Mouse (Mus musculus) testis, postnatal 10 days (tissue): ENCODE measurements around the gene Rab11fip4.

Experiments
- DNase-seq: peaks from one replicate; pipeline ENCODE4 v3.0.0; 2021; ENCODE audit warnings: low spot score

Rab11fip4 gene

DNA sequence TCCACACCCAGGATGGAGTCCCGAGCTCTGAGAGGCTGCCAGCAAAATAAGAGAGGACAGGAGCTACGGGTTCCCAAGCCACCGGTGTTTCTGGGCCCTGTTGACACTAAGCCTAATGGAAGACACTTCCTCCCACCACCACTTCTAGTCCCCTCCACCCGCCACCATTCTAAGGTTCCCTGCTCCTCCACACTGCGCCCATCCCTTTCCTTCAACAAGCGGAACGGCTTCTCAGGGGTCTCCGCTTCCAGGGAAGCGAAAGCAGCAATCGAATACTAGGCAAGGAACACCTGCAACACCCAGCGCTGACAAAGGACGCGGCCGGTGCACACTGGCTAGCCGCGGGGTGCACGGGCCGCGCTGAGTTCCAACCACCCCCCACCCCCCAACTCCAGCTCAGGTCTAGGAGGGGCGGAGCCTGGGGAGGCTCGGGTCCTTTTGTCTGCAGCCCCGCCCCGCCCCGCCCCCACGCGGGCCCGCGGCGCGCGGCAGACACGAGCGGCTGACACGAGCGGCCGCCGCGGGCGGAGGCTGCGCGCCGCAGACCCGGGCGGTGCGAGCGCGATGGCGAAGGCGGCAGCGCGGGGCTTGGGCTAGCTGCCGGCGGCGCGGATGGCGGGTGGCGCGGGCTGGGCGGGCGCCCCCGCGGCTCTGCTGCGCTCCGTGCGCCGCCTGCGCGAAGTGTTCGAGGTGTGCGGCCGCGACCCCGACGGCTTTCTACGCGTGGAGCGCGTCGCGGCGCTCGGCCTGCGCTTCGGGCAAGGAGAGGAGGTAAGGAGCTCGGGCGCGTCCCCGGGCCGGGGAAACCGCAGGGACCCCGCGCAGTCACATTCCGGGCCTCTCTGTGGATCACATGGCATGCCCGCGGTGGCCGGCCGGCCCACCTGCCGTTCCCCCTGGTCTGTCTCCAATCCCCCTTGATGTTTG, at the start of gene Rab11fip4:
Rab11fip4 (plus strand) TSS at position 549 of the 927 bp plus-strand sequence.
- no peak for DNase-seq

DNA sequence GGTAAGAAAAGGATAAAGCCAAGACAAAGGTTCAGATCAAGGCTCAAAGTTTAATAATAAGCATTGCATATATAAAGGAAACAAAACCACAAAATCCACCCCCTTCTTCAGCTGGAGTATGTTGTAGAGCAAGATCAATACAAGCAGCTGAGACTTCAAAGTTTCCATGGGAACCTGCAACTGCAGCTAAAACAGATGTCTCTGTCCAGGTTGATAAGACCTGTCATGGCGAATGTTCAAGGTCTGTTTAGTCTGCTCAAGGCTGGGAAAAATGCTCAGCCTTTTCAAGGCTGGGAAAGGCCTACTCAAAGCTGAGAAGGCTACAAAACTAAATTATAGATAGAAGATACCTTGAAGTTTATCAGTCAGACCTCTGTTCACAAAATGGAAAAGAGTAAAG, 38.4 kb upstream of the Rab11fip4 start:
- DNase-seq: no peak

DNA sequence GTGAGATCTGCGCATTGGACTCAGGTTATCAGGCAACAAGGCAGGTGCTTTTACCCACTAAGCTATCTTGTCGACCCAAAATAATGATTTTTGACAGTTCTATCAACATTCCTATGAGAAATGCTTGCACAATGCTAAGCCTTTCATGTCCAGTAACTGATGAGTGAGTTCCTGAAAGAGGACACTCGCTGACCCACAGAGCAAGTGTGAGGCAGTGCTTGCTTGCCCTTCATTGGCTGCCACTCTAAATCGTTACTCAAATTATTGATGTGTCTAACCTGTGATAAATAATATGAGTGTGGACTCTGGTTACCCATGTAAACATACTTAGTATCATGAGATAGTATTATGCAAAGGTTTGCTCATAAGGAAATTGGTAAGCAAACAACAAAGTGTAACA, 30.5 kb upstream of the Rab11fip4 start:
- no peak for DNase-seq

DNA sequence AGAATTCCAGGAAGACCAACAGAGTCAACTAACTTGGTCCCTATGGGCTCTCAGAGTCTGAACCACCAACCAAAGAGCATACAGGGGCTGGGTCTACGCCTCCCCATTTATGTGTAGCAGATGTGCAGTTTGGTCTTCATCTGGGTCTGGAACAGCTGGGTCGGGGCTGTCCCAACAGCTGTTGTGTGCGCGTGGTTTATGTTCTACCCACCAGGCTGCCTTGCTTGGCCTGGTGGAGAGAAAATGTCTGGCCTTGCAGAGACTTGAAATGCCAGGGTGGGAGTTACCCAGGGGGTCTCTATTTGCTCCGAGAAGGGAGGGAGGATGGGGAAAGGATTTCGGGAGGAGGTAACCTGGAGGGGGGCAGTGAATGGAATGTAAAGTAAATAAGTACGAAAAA, 27.5 kb upstream of the Rab11fip4 start:
- no peak for DNase-seq

DNA sequence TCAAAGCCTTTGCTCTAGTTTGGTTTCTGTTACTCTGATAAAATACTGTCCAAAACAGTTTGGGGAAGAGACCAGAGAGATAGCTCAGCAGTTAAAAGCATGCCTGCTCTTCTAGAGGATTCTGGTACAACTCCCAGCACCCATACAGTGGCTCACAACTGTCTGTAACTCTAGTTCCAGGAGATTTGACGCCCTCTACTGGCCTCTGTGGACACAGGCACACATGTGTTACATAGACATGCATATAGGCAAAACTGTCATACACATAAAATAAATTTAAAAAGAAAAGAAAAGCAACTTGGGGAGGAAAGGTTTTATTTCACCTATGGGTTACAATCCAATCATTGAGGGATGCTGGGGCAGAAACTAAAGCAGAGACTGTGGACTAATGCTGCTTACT, 24.1 kb upstream of the Rab11fip4 start:
- DNase-seq: no peak

DNA sequence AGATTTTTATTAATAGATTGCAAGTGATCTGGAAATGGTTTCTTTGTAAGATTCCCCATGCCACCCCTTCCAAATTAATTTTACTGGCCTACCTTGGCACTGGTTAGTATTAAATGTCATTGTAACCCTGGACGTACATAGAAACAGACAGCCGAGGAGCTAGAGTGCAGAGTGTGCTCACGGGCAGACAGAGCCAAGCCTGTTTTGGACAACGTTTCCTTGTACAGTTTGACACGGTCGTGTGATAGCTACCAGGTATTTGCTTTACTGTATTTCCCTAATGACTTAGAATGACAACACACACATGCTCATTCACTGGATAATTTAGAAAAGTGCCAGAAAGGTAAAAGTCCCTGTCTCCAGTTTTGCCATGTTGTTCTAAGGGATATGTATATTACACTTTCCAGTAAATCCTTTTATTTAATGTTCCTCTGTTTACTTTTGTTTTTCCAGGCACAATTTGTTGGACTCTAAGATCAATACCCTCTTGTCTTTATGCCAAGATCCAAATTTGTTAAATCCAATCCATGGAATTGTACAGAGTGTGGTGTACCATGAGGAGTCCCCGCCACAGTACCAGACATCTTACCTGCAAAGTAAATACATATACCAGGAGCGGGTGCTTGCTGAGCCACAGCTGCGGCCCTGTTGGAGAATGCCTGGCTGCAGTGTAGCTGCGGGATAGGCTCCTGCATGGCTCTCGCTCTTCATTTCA, 22.7 kb upstream of the Rab11fip4 start:
- DNase-seq: no peak

DNA sequence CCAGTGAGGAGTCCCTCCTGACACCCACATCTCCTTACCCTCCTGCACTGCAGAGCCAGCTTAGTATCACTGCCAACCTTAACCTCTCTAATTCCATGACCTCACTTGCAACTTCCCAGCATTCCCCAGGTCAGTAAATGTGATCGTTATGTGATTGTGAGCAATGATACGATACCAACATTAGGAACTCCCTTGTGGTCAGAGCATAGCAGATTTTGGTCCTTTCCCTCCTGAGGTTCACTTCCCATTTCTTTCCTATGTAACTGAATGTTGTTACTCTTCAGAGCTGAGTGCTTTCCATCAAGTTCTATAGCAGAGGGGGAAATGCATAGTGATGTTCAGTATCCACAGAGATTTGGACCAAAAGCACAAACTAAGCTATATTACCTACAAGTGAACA, 20.7 kb upstream of the Rab11fip4 start:
- DNase-seq: no peak

DNA sequence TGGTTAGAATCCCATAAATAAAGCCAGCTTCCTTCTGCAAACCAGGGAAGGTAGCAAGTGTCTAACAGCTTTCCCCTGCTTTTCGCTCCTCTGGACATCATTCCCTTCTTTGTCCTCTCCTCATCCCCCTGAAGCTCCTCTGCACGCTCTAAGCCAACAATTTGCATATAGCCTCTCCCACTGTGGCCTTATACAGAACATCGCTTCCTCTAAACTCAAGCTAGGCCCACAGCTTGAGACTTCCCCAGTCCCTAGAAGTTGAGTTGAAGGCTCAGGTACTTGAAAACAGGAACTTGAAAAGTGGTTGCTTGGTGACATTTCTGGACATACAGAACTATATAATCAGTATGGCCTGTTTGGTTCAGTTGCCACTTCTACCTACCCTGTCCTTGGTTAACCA, 17.2 kb upstream of the Rab11fip4 start:
- DNase-seq: no peak

DNA sequence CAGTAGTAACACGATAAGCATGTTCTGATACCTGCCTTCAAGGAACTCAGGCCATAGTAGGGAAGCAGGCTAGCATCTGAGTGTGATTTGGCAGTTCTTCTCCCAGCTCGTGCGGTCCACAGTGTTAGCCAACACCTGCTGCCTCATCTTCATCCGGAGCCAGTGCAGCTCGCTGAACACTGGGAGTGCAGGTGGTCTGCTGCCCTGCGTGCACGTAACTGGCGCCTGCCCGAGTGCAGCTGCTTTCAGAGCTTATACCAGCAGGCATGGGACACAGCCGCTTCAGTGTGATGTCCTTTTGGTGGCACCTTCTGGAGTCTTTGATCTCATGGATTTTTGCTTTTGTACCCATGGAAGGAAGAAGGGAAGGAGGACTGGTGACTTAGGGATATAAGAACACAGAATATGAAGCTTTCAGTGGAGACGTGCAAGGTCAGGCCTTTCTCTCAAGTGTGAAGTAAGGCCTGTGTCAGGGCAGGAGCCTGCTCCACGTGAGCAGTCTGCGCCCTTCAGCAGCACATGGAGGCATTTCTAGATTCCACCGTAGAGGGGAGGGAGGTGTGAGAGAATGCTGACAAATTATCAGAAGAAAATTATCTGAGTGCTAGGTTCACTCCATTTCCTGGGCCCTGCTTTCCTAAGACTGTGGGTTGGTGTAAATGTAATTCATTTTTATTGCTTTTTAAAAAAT, 15.5 kb upstream of the Rab11fip4 start:
- no peak for DNase-seq

DNA sequence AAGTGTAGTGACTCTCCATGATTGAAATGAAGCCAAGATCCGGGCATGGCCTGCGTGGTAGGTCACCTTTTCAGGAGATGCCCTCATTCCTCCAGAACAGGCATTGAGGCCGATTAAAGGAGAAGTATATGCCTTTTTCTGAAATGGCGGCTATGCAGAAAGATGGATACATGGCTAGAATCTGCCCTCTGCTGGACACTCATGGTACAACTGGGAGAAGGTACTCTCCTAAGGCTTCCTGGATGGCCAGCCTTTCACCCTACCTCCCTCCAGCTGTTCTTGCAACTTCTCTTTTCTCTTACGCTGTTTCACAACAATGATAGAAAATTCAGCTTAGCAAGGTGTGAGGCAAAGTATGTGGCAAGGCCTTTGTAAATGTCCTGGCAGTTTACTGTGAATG, 13.3 kb upstream of the Rab11fip4 start:
- peak; percentile 84 for DNase-seq

DNA sequence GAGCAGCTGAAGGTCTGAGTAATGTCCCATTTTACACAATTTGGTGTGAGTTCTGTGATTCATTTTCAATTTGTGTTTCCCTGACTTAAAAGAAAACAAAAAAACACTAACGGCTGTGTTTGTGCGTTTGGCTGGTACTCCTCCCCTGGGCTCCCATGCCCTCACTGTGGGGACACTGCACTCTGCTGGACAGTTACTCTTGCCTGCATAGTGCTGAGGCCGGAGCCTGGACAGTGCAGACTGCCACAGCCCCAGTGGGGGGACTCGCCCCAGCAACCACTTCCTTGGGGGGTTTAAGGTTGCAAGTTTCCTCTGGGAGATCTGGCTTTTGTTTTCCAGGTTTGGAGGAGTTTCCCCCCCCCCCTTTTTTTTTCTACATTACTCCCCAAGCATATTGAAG, 10.4 kb upstream of the Rab11fip4 start:
- DNase-seq: no peak

DNA sequence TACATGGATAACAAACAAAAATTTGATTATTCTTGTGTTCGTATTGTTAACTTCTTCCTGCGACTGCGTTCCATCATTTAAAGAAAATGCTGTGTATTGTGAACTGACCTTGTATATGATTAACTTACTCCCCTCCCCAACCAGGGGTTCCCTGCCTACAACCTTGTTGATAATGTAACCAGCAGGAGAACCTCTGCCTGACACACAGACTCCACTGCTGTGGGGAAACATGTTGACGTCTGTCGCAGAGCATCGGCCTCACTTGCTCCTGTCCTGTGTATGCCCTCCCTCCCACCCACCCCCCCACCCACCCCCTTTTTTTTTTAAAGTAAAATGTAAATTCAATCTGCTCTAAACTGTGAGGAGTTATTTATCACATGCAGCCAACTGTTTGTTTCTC, 9.8 kb upstream of the Rab11fip4 start:
- no peak for DNase-seq

DNA sequence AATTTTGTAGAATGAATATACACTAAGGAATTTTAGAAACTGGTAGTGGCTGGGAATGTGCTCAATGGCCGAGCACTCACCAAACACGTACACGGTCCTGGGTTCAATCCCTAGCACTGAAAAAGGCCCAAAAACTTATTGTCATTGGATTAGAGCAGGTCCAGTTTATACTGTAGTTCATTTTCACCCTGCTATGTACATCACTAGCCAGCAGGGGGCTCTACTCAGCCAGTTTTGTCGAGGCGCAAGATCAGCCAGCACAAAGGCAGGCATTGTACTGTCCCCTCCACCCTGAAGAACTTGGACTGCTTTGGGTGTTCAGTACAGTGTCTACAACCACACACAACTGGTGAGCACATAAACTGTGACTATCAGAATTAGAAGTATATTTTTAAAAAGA, 6.8 kb upstream of the Rab11fip4 start:
- DNase-seq: peak; percentile 72

DNA sequence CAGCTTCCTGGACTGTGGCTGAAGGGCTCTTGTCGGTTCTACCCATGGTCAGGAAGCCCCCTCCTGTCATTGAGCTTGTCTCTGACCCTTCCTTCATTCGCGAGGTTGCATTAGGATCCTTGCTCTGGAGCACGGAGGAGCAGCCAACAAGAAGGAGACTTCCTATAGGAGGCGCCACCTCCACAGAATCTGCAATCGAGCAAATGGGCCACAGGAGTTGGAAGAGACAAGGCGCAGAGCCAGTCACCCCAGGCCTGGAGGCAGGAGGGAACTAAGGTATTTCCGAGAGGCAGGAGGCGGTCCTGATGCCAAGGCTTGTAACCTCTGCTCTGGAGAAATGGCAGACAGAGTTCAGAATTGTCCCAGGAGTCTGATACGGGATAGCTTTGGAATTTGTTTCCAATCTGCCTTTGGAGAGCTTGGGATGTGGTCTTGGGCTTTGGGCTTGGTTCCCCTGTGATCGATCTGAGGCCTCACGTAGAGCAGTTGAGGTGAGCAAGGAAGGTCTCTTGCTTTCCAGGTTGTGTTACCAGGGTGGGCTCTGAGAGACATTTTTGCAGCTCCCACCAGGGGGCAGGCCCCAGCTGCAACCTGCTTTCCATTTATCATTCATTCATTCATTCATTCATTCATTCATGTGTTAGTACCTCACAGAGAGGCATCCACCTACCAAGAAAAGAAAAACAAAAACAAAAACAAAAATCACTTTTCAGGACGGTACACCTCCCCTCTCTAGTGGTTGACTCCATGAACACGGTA, 1.5 kb upstream of the Rab11fip4 start:
- peak; percentile 52 for DNase-seq

DNA sequence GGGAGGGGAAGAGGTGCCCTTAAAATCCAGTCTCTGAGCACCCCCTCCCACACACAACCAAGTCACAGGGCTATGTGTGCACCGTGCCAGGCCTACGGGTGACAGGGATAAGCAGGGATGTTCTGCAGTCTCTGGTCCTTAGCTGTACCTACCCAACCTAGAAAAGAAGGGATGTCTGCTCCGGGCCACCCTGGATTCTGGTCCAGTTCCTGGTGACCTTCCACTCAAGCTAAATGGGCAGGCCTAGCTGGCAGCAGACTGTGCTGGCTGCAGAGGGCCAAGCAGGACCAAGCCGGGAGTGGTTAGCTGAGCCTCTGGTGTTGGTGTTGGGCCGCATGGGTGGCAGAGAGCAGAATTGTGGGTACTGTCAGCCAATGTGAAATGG, 571 bp downstream of the Rab11fip4 start:
- no peak for DNase-seq

DNA sequence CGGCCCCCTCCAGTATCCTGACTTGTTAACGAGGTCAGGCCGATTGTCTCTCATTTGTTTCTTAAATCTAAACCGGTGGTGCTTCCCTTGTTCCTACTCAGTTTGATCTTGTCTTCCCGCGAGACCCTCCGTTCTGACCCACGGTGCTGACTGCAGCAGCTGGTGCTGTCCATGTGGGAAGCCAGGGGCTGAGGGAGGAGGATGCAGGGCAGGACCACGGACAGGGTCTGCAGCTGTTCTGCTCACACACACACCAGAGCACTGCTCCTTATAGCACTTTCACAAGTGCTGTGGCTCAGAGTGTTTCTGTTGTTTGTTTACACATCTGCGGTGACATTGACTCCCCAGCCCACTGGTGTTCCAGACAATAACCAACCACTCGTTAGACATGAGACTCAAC, 2.5 kb downstream of the Rab11fip4 start:
- no peak for DNase-seq

DNA sequence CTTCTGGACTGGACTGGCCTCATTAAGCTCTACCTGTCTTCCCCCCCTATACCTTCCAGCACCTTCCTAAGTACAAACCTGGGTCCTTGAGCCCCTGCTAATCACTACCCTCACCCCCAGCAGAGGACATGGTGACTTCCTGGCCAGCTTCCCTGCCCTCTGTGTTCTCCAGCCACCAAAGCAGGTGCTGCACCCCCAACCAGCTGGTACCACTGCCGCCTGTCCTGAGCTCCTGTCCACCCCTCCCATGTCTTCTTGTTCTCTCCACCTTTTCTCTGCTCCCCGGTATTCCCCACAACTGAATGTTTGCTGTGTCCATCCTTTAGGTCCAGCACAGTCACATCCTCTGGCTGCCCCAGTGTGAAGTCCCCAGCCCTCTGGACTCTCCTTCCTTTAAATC, 19.4 kb downstream of the Rab11fip4 start:
- no peak for DNase-seq

DNA sequence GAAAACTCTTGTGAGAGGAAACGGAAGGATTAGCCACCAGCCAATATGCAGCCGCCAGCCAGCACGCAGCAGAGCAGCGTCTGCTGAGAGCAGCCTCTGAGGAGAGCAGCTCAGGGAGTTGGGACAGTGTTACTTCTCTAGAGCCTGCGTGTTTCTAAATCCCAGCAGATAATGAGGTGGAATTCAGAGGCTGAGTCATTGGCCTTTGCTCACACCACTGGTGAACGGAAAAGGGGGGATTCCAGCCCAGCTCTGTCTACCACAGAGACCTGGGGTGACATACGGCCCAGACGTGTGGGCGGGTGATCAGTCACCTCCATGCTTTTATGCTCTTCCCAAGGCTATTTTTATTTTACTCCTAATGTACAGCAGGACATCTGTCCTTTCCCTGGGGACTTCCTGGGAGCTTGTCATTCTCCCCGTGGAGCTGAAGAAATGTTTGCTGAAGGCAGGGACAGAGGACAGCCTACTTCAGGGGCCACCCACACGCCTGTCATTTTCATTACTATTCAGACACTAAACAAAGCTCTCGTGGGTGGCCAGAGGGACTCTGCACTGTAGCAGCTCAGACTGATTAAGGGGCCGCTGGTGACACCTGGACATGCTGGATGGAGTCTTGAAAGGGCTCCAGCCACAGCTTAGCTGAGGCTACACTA, 20.1 kb downstream of the Rab11fip4 start:
- DNase-seq: no peak

DNA sequence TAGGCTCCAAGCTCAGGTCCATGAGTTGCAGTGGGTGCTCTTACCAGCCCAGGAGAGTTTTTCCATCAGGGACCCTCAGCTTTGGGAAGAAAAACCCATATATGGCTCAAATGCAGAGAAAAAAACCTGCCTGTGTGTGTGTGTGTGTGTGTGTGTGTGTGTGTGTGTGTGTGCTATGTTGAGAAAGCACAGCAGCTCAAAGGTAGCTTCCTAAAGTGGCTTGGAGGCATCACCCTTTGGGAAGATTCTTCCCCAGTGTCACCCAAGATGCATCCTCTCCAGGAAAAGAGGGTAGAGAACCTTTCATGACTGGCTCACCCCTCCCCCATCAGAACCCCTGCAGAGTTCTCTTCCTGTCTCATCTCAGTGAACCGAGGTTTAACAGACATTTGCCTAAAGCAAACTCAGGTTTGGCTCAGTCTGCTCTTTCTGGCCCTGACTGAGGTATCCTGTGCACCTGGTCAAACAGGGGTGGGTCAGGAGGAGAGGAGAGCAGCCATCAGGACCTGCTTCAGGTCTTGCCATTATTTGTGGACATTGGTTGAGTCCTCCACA, 21.1 kb downstream of the Rab11fip4 start:
- DNase-seq: no peak

DNA sequence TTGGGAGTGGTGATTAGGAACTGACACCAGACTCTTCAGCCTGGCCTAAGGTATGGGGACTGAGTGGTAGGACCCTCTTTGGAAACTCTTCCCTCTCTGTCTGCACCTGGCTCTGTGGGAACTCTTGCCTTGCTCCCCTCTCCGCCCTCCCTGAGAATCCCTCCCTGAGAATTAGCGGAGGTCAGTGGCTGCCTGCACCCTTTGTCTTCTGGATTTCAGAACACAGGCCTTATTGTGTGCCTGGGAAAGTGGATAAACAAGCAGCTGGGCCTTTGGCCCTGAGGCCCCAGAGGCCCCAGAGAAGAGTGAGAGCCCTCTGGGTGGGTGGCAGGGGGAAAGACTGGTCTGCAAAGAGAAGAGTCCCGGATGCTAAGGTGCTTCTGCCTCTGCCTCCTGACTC, 22.1 kb downstream of the Rab11fip4 start:
- no peak for DNase-seq

DNA sequence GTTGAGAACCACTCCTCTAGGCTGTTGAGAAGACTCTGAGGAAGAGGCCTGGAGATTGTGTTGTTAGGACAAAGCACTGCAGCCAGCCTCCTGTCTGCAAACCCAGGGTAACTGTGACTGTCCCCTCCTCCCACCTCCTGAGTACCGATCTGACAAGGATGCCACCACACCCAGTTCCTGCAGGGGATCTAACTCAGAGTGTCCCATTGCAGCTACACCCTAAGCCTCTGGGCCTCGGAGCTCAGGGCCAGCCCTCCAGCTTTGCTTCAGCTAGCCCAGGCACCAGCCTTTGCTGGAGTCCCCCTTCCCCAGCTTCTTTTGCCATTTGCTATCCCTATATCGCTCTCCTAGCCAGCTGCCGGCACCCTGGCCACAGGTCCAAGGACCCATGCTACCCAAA, 22.7 kb downstream of the Rab11fip4 start:
- DNase-seq: no peak
